Mouse (Mus musculus) olfactory bulb, adult 2 months (tissue): Measurements from ENCODE around the gene Vps9d1. TPM values are rescaled to one million over a fixed set of nuclear protein-coding genes. Genes with fewer than 3 reads are reported as not detected.

Experiments
- H3K27ac ChIP-seq: fragments of 200-500 bp; 2 replicates; pipeline ENCODE4 v1.5.1; 2012; ENCODE audit warnings: low read depth, low read length; ENCODE audit not compliant: insufficient read depth
- H3K4me1 ChIP-seq: fragments of 200-500 bp; 2 replicates; pipeline ENCODE4 v1.6.1; 2012; ENCODE audit warnings: low read length; ENCODE audit not compliant: control insufficient read depth, insufficient read depth
- H3K4me3 ChIP-seq: fragments of 200-500 bp; 2 replicates; pipeline ENCODE4 v1.5.1; 2012; ENCODE audit warnings: mild to moderate bottlenecking, low read depth, low read length, moderate library complexity; ENCODE audit not compliant: insufficient read depth
- CTCF ChIP-seq: fragments of 200-500 bp; IDR thresholded peaks from 2 replicates; pipeline ENCODE4 v1.5.1; 2012; ENCODE audit warnings: low read depth, mild to moderate bottlenecking, low read length, moderate library complexity; ENCODE audit not compliant: insufficient read depth
- POLR2A ChIP-seq: fragments of 200-500 bp; IDR thresholded peaks from 2 replicates; pipeline ENCODE4 v1.6.1; 2012; ENCODE audit warnings: mild to moderate bottlenecking, low read depth, low read length, moderate library complexity; ENCODE audit not compliant: insufficient read depth
- WGBS: fragments of 180-500 bp; shearing (Covaris S2); methylation state at CpG from one replicate; pipeline ENCODE4 v1.1.7; 2018; 5-methylcytosine and 5-hydroxymethylcytosine counted together
- polyA plus RNA-seq: library from polyadenylated mRNA; stranded (reverse); fragments of >200 nt; gene quantifications from 2 replicates; pipeline ENCODE4 v1.2.4, GENCODE M21; 2012; ENCODE audit warnings: low replicate concordance; ENCODE audit not compliant: missing spikeins, insufficient read depth, insufficient read length

Vps9d1 gene
- polyA plus RNA-seq, 1 experiment = not detected

- H3K27ac ChIP-seq = no peak overlapping the region
- TF ChIP-seq CTCF (no peak), POLR2A (no peak)
- H3K4me1 ChIP-seq = peaks cover 3% of the 10 kb centered on the region; the same call in 1 of the 2 replicates
- 73% methylated on average over 11 of the region's 11 CpGs for WGBS
- H3K4me3 ChIP-seq = no peak overlapping the region
These were observed 11.1 kb downstream of the Vps9d1 start for GRCm38 (mm10) chr8:123243053-123243452.

DNA sequence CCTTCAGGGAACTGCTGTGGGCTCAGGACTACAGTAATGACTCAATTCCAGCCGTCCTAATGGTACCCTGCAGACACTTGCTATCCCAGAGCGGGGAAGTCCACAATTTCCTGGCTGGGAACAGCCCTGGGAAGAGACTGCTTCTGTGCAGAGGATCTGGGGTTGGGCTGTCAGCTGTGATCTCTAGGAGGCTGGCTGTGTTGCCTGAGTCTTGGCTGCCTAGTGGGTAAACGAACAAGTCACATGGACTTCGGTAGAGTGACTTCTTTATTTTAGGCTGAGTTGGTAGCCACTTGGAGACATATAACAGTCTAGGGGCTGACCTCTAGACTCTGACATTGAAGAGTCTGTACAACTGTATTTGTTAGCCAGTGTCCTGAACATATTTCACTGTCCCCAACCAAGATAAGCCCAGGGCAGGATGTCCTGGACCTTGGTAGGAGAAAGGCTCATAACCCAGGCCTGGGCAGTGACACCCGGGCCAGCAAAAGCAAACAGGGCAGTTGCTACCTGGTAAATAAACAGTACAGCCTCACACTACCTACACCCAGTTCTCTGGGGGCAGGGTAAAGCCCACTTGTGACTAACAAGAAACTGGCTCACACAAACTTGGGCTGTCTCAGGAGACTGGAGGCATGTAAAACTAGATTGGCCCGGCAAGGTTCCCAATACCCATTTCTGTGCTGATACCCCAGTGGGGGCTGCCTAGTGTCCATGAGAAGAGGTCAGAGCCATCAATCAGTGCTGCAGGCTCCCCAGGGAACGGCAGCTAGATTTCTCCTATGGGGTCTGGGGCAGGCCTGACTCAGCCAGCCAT, 11.8 kb downstream of the Vps9d1 start:
- H3K4me1 ChIP-seq = peaks cover 3% of the 10 kb centered on the region; the same call in 1 of the 2 replicates
- no peak for TF ChIP-seq CTCF
- no peak for TF ChIP-seq POLR2A
- 75% methylated on average over 7 of the region's 7 CpGs for WGBS
- no peak overlapping the region for H3K27ac ChIP-seq
- no peak overlapping the region for H3K4me3 ChIP-seq

DNA sequence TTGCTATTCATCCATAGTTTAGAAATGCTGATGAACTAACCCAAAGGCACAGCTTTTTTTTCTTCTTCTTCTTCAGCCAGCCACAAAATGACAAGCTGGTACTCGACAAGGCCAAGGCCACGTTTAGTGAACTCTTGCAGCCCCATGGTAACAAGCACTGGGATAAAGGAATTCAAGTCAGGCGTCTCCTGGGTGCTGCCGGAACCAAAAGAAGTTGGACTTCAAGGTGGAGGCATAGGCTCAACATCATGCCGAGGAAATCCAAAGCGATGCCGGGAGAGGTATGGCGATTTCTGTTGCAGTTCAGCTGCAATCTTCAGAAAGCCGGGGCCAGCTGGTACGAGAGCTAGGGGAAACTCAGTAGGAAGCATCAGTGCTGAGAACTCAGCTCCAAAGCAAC, 14.8 kb downstream of the Vps9d1 start:
- H3K4me3 ChIP-seq = no peak overlapping the region
- H3K4me1 ChIP-seq = peaks cover 15% of the 10 kb centered on the region
- H3K27ac ChIP-seq = no peak overlapping the region
- WGBS = 78% methylated on average over 10 of the region's 10 CpGs
- TF ChIP-seq POLR2A (no peak), CTCF (no peak)

DNA sequence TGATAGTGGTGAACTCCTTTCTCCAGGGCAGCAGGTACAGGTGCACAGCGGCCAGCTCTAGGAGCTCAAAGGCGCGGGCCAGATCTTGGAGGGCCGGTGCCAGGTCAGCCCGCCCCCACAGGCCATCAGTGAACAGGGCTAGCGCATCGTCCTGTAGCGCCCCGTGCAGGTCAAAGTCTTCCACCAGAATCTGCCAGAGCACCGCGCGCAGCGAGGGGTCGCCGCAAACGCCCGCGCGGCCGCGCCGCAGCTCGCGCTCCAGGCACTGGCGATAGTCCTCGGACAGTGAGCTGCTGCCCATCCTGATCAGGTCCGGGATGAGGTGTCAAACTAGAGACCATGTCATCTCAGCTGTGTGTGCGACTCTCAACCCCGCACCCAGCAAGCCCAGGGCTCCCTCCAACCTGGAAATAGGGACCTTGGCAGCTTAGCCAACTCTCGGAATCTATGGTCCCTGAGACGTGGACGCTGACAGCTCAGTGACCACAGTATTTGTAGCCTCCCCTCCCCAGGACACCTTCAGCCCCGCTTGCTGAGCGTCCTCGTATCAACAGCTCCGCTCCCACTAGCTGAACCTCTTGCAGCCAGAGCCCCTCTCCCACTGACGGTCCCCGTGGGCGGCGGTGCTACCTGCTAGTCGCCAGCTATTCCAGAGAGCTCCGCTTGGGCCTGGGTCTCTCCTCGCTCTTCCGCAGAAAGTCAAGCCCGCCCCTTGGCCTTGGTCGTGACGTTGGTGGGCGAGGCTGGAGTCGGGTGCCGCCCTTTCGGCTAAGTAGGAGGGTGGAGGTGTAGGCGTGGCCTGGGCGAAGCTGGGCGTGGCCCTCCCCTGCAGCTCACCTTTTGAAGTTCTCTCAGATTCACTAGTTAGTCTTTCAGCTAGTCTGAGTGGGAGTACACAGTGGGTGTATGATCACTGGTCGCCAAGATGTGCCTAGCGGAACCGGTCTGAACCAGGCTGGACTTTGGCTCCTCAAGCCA, 18.3 kb downstream of the Vps9d1 start, which contains the start of gene Spata2l:
Gene Spata2l (minus strand): TSS at position 714 of the 978 bp plus-strand sequence.
- Histone ChIP-seq H3K4me3 (peak within 1 kb of the TSS; percentile 61), H3K27ac (peak within 1 kb of the TSS; percentile 85), H3K4me1 (peaks cover 35% of the 10 kb centered on the region)
- TF ChIP-seq POLR2A (peak; percentile 45; the same call in 1 of the 2 replicates), CTCF (peak; percentile 35; the same call in 1 of the 2 replicates)
- 1% methylated on average over 57 of the region's 57 CpGs for WGBS

DNA sequence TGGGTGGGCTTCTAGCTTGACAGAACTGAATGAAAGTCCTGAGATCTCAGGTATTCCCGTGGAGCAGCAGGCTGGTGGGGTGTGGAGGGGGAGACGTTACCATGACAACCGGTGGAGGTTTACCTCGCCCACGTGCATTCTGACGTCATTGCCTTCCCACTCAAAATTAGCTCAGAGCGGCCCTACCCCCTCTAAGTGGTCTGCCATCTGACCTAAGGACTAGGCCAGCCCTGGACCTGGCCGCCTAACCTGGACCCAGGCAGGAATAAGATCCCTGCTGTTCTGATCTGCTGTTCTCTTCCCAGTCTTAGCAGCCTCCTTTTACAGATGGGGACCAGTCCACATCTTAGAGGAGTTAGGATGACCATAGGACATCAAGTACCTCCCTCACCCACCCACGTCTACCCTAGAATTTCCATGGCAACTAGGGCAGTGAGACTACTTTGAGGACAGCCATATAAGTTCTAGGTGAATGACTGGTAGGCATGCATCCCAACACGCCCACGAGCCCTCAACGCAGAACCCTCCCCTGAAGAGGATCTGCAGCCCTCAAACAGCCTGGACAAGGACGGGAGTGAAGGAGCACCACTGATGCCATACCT, 19.1 kb downstream of the Vps9d1 start:
- TF ChIP-seq POLR2A (no peak), CTCF (no peak)
- Histone ChIP-seq H3K4me3 (peak overlapping the region; percentile 61), H3K4me1 (peaks cover 35% of the 10 kb centered on the region), H3K27ac (peak overlapping the region; percentile 85)
- 12% methylated on average over 13 of the region's 13 CpGs for WGBS

GRCm38 (mm10) chr8:123233760-123234159, 20.4 kb downstream of the Vps9d1 start:
- Histone ChIP-seq H3K27ac (no peak overlapping the region), H3K4me3 (peak overlapping the region; percentile 10), H3K4me1 (peaks cover 35% of the 10 kb centered on the region)
- 67% methylated on average over 11 of the region's 11 CpGs for WGBS
- TF ChIP-seq CTCF (no peak), POLR2A (no peak)

GRCm38 (mm10) chr8:123233300-123233699, 20.8 kb downstream of the Vps9d1 start:
- TF ChIP-seq CTCF = no peak
- TF ChIP-seq POLR2A = no peak
- 45% methylated on average over 13 of the region's 13 CpGs for WGBS
- 0 out of 2 replicates have a peak overlapping the region, but pooled peaks have one; percentile 7 for H3K27ac ChIP-seq
- peaks cover 35% of the 10 kb centered on the region for H3K4me1 ChIP-seq
- H3K4me3 ChIP-seq = 0 out of 2 replicates have a peak overlapping the region, but pooled peaks have one; percentile 10

DNA sequence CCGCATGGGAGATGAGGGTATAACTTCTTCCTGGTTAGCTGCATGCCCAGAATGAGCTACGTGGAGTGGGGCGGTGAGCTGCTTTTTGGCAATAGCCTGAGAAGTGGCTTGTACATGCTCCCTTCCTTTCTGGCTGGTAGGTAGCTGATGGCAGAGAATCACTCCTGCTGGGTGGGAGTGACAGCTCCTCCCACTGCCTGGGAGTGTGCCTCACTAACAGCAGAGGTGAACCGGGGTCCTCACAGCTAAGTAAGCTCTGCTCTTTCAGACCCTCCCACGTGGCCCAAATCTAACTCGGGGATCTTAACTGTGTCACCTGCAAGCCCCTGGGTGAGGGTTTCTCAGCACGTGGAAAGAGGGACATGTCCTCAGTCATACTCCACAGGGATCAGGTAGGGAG, 21.6 kb downstream of the Vps9d1 start:
- WGBS = 34% methylated on average over 7 of the region's 7 CpGs
- peaks cover 35% of the 10 kb centered on the region for H3K4me1 ChIP-seq
- TF ChIP-seq CTCF (no peak), POLR2A (no peak)
- H3K27ac ChIP-seq = no peak overlapping the region
- no peak overlapping the region for H3K4me3 ChIP-seq
